Comparison of ENCODE assay signal across 10 mouse cellular contexts in genomic region chr4:151538446-151539166, GRCm38 (mm10).
DNase-seq lines count a peak whose midpoint lies in the region; ATAC-seq and TF ChIP-seq lines count a peak whose summit lies in the region.
"Had no signal": no experiment of that assay in that cellular context is flagged by ENCODE, and none has a peak within 500 bp of the region (broad histone marks: within the 10 kb centered on the region; RNA-seq: fewer than 3 reads in every experiment).

No protein-coding gene starts in this region.

- ATAC-seq in kidney, embryonic 15.5 days (replicated peaks; ENCODE audit: low FRiP score) = peak; percentile 35; the same call in 1 of the 2 replicates
- ATAC-seq in forebrain, postnatal 0 days = peak; percentile 54
- ATAC-seq in midbrain, embryonic 13.5 days = peak; percentile 61
- no peak for ATAC-seq in granulocyte monocyte progenitor cell, adult 5-6 weeks (replicated peaks; ENCODE audit: poor library complexity, severe bottlenecking)
- no peak for ATAC-seq in erythroblast, adult 5-6 weeks (replicated peaks; ENCODE audit: low FRiP score, poor library complexity, severe bottlenecking)
- ATAC-seq: intestine, postnatal 0 days had no signal

- H3K27me3 ChIP-seq in kidney, embryonic 15.5 days = peaks cover 19% of the 10 kb centered on the region
- H3K27me3 ChIP-seq in forebrain, postnatal 0 days (ENCODE audit: insufficient read depth, low read length) = no peaks in the 10 kb centered on the region; the same call in 1 of the 2 replicates
- H3K27me3 ChIP-seq in midbrain, embryonic 13.5 days = no peaks in the 10 kb centered on the region

- TF ChIP-seq CTCF in forebrain, postnatal 0 days (IDR thresholded peaks at IDR 0.05; ENCODE audit: low read depth) = no peak

- H3K4me1 ChIP-seq in kidney, embryonic 15.5 days = peaks cover 35% of the 10 kb centered on the region
- peaks cover 5% of the 10 kb centered on the region; the same call in 1 of the 2 replicates for H3K4me1 ChIP-seq in forebrain, postnatal 0 days (ENCODE audit: insufficient read depth)
- peaks cover 64% of the 10 kb centered on the region for H3K4me1 ChIP-seq in midbrain, embryonic 13.5 days (replicated peaks)

- no peak for DNase-seq in kidney, postnatal 25 days
- DNase-seq in ZHBTc4 (ENCODE audit: low read depth, low spot score) = peak; percentile 59
- no peak for DNase-seq in forebrain, postnatal 0 days
- DNase-seq in embryo, embryonic 11 days = no peak
- DNase-seq: thymus, postnatal 14 days had no signal

- H3K27ac ChIP-seq in kidney, embryonic 15.5 days = no peak overlapping the region
- no peak overlapping the region; the same call in 1 of the 2 replicates for H3K27ac ChIP-seq in forebrain, postnatal 0 days (ENCODE audit: low read depth, low read length)
- H3K27ac ChIP-seq in midbrain, embryonic 13.5 days = peak overlapping the region; percentile 72

- H3K4me2 ChIP-seq in kidney, embryonic 15.5 days = no peak overlapping the region
- H3K4me2 ChIP-seq in forebrain, postnatal 0 days (ENCODE audit: low read depth) = no peak overlapping the region
- H3K4me2 ChIP-seq in midbrain, embryonic 13.5 days (replicated peaks) = 0 out of 2 replicates have a peak overlapping the region, but pooled peaks have one; percentile 9

- no peak overlapping the region for H3K9ac ChIP-seq in kidney, embryonic 15.5 days
- H3K9ac ChIP-seq in forebrain, postnatal 0 days = 0 out of 2 replicates have a peak overlapping the region, but pooled peaks have one; percentile 22
- H3K9ac ChIP-seq in midbrain, embryonic 13.5 days (replicated peaks) = no peak overlapping the region

- no peaks in the 10 kb centered on the region for H3K9me3 ChIP-seq in kidney, embryonic 15.5 days (replicated peaks)
- H3K9me3 ChIP-seq in forebrain, postnatal 0 days (ENCODE audit: low read length) = no peaks in the 10 kb centered on the region
- no peaks in the 10 kb centered on the region for H3K9me3 ChIP-seq in midbrain, embryonic 13.5 days

- no peak overlapping the region for H3K4me3 ChIP-seq in kidney, embryonic 15.5 days (replicated peaks)
- H3K4me3 ChIP-seq in forebrain, postnatal 0 days (ENCODE audit: low read depth, low read length) = no peak overlapping the region
- no peak overlapping the region for H3K4me3 ChIP-seq in midbrain, embryonic 13.5 days (replicated peaks)

- no peaks in the 10 kb centered on the region for H3K36me3 ChIP-seq in kidney, embryonic 15.5 days
- H3K36me3 ChIP-seq in forebrain, postnatal 0 days (ENCODE audit: insufficient read depth) = no peaks in the 10 kb centered on the region
- H3K36me3 ChIP-seq in midbrain, embryonic 13.5 days = no peaks in the 10 kb centered on the region

- 44% methylated on average over 18 of the region's 18 CpGs for WGBS in kidney, embryonic 15.5 days
- 63% methylated on average over 18 of the region's 18 CpGs for WGBS in forebrain, postnatal 0 days
- 40% methylated on average over 18 of the region's 18 CpGs for WGBS in midbrain, embryonic 13.5 days

Comparison
In these comparisons a context has a peak if more than half of its experiments do, and no peak if none do; other contexts are left out.
1. ATAC-seq: peak in kidney, embryonic 15.5 days (single experiment), forebrain, postnatal 0 days (single experiment) and midbrain, embryonic 13.5 days (single experiment); none in granulocyte monocyte progenitor cell, adult 5-6 weeks (single experiment) and erythroblast, adult 5-6 weeks (single experiment).